Mouse (Mus musculus) erythroblast, embryonic 14.5 days (primary cell): ENCODE data around the gene Gprc5c. TPM values are rescaled to one million over a fixed set of nuclear protein-coding genes. Genes with fewer than 3 reads are reported as not detected.

ENCODE experiments used
- H3K27me3 ChIP-seq: 2 replicates; pipeline ENCODE4 v1.6.1; 2012; ENCODE audit warnings: inconsistent platforms; ENCODE audit not compliant: control insufficient read depth
- H3K36me3 ChIP-seq: 2 replicates; pipeline ENCODE4 v1.6.1; 2012; ENCODE audit warnings: mild to moderate bottlenecking, inconsistent platforms; ENCODE audit not compliant: control insufficient read depth
- H3K4me1 ChIP-seq: 2 replicates; pipeline ENCODE4 v1.6.1; 2012; ENCODE audit warnings: inconsistent platforms; ENCODE audit not compliant: control insufficient read depth
- H3K4me3 ChIP-seq: replicated peaks from 2 replicates; pipeline ENCODE3; 2012; ENCODE audit warnings: moderate library complexity, mild to moderate bottlenecking, inconsistent platforms
- H3K9me3 ChIP-seq: 2 replicates; pipeline ENCODE4 v1.6.1; 2012; ENCODE audit warnings: low read length, inconsistent platforms, mixed read lengths; ENCODE audit not compliant: control insufficient read depth
- GATA1 ChIP-seq: IDR thresholded peaks from 2 replicates; pipeline ENCODE4 v1.6.1; 2012; ENCODE audit warnings: low read length, inconsistent platforms, mixed read lengths
- TAL1 ChIP-seq: IDR thresholded peaks from 3 replicates; pipeline ENCODE4 v1.6.1; 2012; ENCODE audit warnings: low read length, inconsistent platforms, mixed read lengths
- polyA plus RNA-seq: library from polyadenylated mRNA; stranded (reverse); fragments of >175 nt; gene quantifications from 2 replicates; pipeline ENCODE4 v1.2.3, GENCODE M21; 2012

The Gprc5c gene
- polyA plus RNA-seq, 1 experiment, result 0.06 TPM

- Histone ChIP-seq H3K9me3 (no peaks in the 10 kb centered on the region), H3K4me3 (no peak overlapping the region), H3K4me1 (peaks cover 8% of the 10 kb centered on the region), H3K36me3 (peaks cover 10% of the 10 kb centered on the region; the same call in 1 of the 2 replicates), H3K27me3 (no peaks in the 10 kb centered on the region)
- TF ChIP-seq GATA1 (no peak), TAL1 (no peak)
These were observed 22.3 kb downstream of the Gprc5c start for GRCm38 (mm10) chr11:114873022-114873817.

GRCm38 (mm10) chr11:114874226-114875145 lies 23.5 kb downstream of the Gprc5c start:
- H3K36me3 ChIP-seq, result peaks cover 7% of the 10 kb centered on the region; the same call in 1 of the 2 replicates
- H3K27me3 ChIP-seq, result no peaks in the 10 kb centered on the region
- H3K4me1 ChIP-seq, result peaks cover 6% of the 10 kb centered on the region
- no peak overlapping the region for H3K4me3 ChIP-seq
- TF ChIP-seq GATA1 (no peak), TAL1 (no peak)
- H3K9me3 ChIP-seq, result no peaks in the 10 kb centered on the region

GRCm38 (mm10) chr11:114875301-114875801 lies 24.4 kb downstream of the Gprc5c start:
- Histone ChIP-seq H3K4me3 (no peak overlapping the region), H3K27me3 (no peaks in the 10 kb centered on the region), H3K36me3 (peaks cover 5% of the 10 kb centered on the region; the same call in 1 of the 2 replicates), H3K4me1 (peaks cover 6% of the 10 kb centered on the region), H3K9me3 (no peaks in the 10 kb centered on the region)
- TF ChIP-seq GATA1 (no peak), TAL1 (no peak)

- H3K4me3 ChIP-seq, result no peak overlapping the region
- H3K27me3 ChIP-seq, result no peaks in the 10 kb centered on the region
- H3K36me3 ChIP-seq, result no peaks in the 10 kb centered on the region; the same call in 1 of the 2 replicates
- peaks cover 6% of the 10 kb centered on the region for H3K4me1 ChIP-seq
- TF ChIP-seq GATA1, result no peak
- no peak for TF ChIP-seq TAL1
- H3K9me3 ChIP-seq, result no peaks in the 10 kb centered on the region
These were observed 25.2 kb downstream of the Gprc5c start for GRCm38 (mm10) chr11:114876176-114876575.

GRCm38 (mm10) chr11:114876621-114877020 lies 25.7 kb downstream of the Gprc5c start:
- Histone ChIP-seq H3K4me1 (peaks cover 6% of the 10 kb centered on the region), H3K9me3 (no peaks in the 10 kb centered on the region), H3K4me3 (no peak overlapping the region), H3K36me3 (no peaks in the 10 kb centered on the region; the same call in 1 of the 2 replicates), H3K27me3 (no peaks in the 10 kb centered on the region)
- TF ChIP-seq GATA1 (no peak), TAL1 (no peak)

- peaks cover 6% of the 10 kb centered on the region for H3K4me1 ChIP-seq
These were observed 26.2 kb downstream of the Gprc5c start for GRCm38 (mm10) chr11:114877145-114877544.

GRCm38 (mm10) chr11:114879666-114880065 lies 28.7 kb downstream of the Gprc5c start:
- H3K27me3 ChIP-seq, result no peaks in the 10 kb centered on the region
- H3K4me1 ChIP-seq, result no peaks in the 10 kb centered on the region; the same call in 1 of the 2 replicates
- H3K9me3 ChIP-seq, result no peaks in the 10 kb centered on the region
- no peaks in the 10 kb centered on the region for H3K36me3 ChIP-seq
- no peak overlapping the region for H3K4me3 ChIP-seq
- TF ChIP-seq GATA1 (no peak), TAL1 (no peak)

More at GRCm38 (mm10) chr11:114877145-114877544, 26.2 kb downstream of the Gprc5c start:
- no peaks in the 10 kb centered on the region for H3K9me3 ChIP-seq
- TF ChIP-seq TAL1 (no peak), GATA1 (no peak)
- H3K4me3 ChIP-seq, result no peak overlapping the region
- H3K36me3 ChIP-seq, result no peaks in the 10 kb centered on the region; the same call in 1 of the 2 replicates
- no peaks in the 10 kb centered on the region for H3K27me3 ChIP-seq

- TF ChIP-seq TAL1 (no peak), GATA1 (no peak)
- no peaks in the 10 kb centered on the region; the same call in 1 of the 2 replicates for H3K4me1 ChIP-seq
These were observed 29.2 kb downstream of the Gprc5c start for GRCm38 (mm10) chr11:114880185-114880584.

More at GRCm38 (mm10) chr11:114880185-114880584, 29.2 kb downstream of the Gprc5c start:
- Histone ChIP-seq H3K36me3 (no peaks in the 10 kb centered on the region), H3K27me3 (no peaks in the 10 kb centered on the region), H3K4me3 (no peak overlapping the region), H3K9me3 (no peaks in the 10 kb centered on the region)
